Mouse (Mus musculus): ENCODE measurements around the gene 1700013G24Rik.
"Not testable (repeated sequence)": the region's sequence is repeated elsewhere in the genome, so short reads cannot be mapped to it uniquely, and the experiment has no call there.

- TF ChIP-seq CTCF (IDR thresholded peaks at IDR 0.05; ENCODE audit: control insufficient read depth, insufficient read depth, insufficient replicate concordance, low read depth, low read length); POLR2A (IDR thresholded peaks at IDR 0.05; ENCODE audit: control insufficient read depth, low read depth, low read length): not testable (repeated sequence)
Measured at GRCm38 (mm10) chr4:137432700-137433550, 20.2 kb upstream of the 1700013G24Rik start.
